Mouse (Mus musculus): ENCODE measurements around the gene Irf7. TPM values are rescaled to one million over a fixed set of nuclear protein-coding genes. Genes with fewer than 3 reads are reported as not detected.
A peak's percentile ranks its signal among the peaks of the same experiment; 100 is the strongest.

The Irf7 gene
- total RNA-seq, 1 experiment: 0.67 TPM

DNA sequence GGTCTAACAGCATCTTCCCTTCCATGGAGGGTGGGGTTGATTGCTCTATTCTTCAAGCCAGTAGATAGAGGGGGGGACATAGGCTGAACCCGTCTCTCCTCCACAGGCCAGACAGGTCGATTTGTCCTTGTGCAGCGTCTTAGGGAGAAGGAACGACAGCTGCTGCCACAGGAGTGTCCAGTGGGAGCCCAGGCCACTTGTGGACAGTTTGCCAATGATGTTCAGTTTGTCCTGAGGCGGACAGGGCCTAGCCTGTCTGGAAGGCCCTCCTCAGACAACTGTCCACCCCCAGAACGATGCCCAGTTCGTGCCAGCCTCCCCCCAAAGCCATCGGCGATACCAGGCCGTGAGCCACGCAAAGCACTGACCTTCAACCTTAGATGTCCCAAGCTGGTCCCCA lies 49.4 kb downstream of the Irf7 start:
- Histone ChIP-seq H3K9me3 (ENCODE audit: control insufficient read depth, insufficient read depth, low read depth, low read length) (no peaks in the 10 kb centered on the region), H3K36me3 (ENCODE audit: control insufficient read depth, insufficient read depth, low read length, poor library complexity, severe bottlenecking) (peaks cover 18% of the 10 kb centered on the region), H3K27ac (ENCODE audit: insufficient read depth, low read depth, low read length, poor library complexity, severe bottlenecking) (no peak overlapping the region), H3K4me1 (ENCODE audit: control insufficient read depth in 2 of 2, insufficient read depth in 2 of 2, low read length in 2 of 2, poor library complexity in 1 of 2) (peaks cover 3 to 40% of the 10 kb centered on the region in 2 experiments; a peak in 3 of 4 replicates), H3K9ac (ENCODE audit: insufficient read depth, low read depth, low read length, poor library complexity, severe bottlenecking) (no peak overlapping the region), H3K4me3 (ENCODE audit: insufficient read depth in 1 of 2, low read depth in 1 of 2, low read length in 2 of 2, poor library complexity in 1 of 2, severe bottlenecking in 1 of 2) (peak overlapping the region in 1 of 2 experiments; percentile 99; a peak in 3 of 4 replicates)
- DNase-seq (ENCODE audit: low read depth, low spot score): no peak
- in situ Hi-C loops (cut with MboI; ENCODE audit: low sequenced_read_pairs in 2 of 2, unreplicated experiment in 2 of 2): no loop called here
- TF ChIP-seq ZNF384 (IDR thresholded peaks at IDR 0.05; ENCODE audit: low read depth, low read length): no peak
- TF ChIP-seq MAFK (IDR thresholded peaks at IDR 0.05; ENCODE audit: insufficient read depth, low read depth, low read length): no peak
- no peak for TF ChIP-seq ZC3H11A (IDR thresholded peaks at IDR 0.05; ENCODE audit: borderline replicate concordance, low read depth, low read length)
- no peak for TF ChIP-seq CHD2 (IDR thresholded peaks at IDR 0.05; ENCODE audit: low read depth, low read length)
- TF ChIP-seq HCFC1 (IDR thresholded peaks at IDR 0.05; ENCODE audit: borderline replicate concordance, insufficient read depth, low read length): no peak

- in situ Hi-C loops (cut with MboI; ENCODE audit: low sequenced_read_pairs in 2 of 2, unreplicated experiment in 2 of 2): no loop called here
- no peak for DNase-seq (ENCODE audit: low read depth, low spot score)
- Histone ChIP-seq H3K27ac (ENCODE audit: insufficient read depth, low read depth, low read length, poor library complexity, severe bottlenecking) (peak overlapping the region; percentile 79), H3K4me1 (ENCODE audit: control insufficient read depth in 2 of 2, insufficient read depth in 2 of 2, low read length in 2 of 2, poor library complexity in 1 of 2) (peaks cover 3 to 38% of the 10 kb centered on the region in 2 experiments; a peak in 3 of 4 replicates), H3K9ac (ENCODE audit: insufficient read depth, low read depth, low read length, poor library complexity, severe bottlenecking) (peak overlapping the region; percentile 85), H3K9me3 (ENCODE audit: control insufficient read depth, insufficient read depth, low read depth, low read length) (no peaks in the 10 kb centered on the region), H3K4me3 (ENCODE audit: insufficient read depth in 1 of 2, low read depth in 1 of 2, low read length in 2 of 2, poor library complexity in 1 of 2, severe bottlenecking in 1 of 2) (peak overlapping the region; percentile 89 to 99), H3K36me3 (ENCODE audit: control insufficient read depth, insufficient read depth, low read length, poor library complexity, severe bottlenecking) (peaks cover 18% of the 10 kb centered on the region)
- TF ChIP-seq MAFK (IDR thresholded peaks at IDR 0.05; ENCODE audit: insufficient read depth, low read depth, low read length) (no peak), HCFC1 (IDR thresholded peaks at IDR 0.05; ENCODE audit: borderline replicate concordance, insufficient read depth, low read length) (no peak; the same call in 1 of the 2 replicates), CHD2 (IDR thresholded peaks at IDR 0.05; ENCODE audit: low read depth, low read length) (no peak), ZNF384 (IDR thresholded peaks at IDR 0.05; ENCODE audit: low read depth, low read length) (no peak), ZC3H11A (IDR thresholded peaks at IDR 0.05; ENCODE audit: borderline replicate concordance, low read depth, low read length) (no peak)
Observed at GRCm38 (mm10) chr7:141215880-141216733, 50.2 kb downstream of the Irf7 start.

GRCm38 (mm10) chr7:141215101-141215879 lies 51.0 kb downstream of the Irf7 start, which contains the start of gene Rassf7:
Gene Rassf7, plus strand, starts transcription at chr7:141215860.
- in situ Hi-C loops (cut with MboI; ENCODE audit: low sequenced_read_pairs in 2 of 2, unreplicated experiment in 2 of 2): no loop called here
- H3K27ac ChIP-seq (ENCODE audit: insufficient read depth, low read depth, low read length, poor library complexity, severe bottlenecking): peak within 1 kb of the TSS; percentile 95

GRCm38 (mm10) chr7:141214310-141214709 lies 52.0 kb downstream of the Irf7 start:
- Histone ChIP-seq H3K27ac (ENCODE audit: insufficient read depth, low read depth, low read length, poor library complexity, severe bottlenecking) (no peak overlapping the region; the same call in 1 of the 2 replicates), H3K9ac (ENCODE audit: insufficient read depth, low read depth, low read length, poor library complexity, severe bottlenecking) (no peak overlapping the region), H3K4me3 (ENCODE audit: insufficient read depth in 1 of 2, low read depth in 1 of 2, low read length in 2 of 2, poor library complexity in 1 of 2, severe bottlenecking in 1 of 2) (no peak overlapping the region), H3K36me3 (ENCODE audit: control insufficient read depth, insufficient read depth, low read length, poor library complexity, severe bottlenecking) (peaks cover 18% of the 10 kb centered on the region), H3K4me1 (ENCODE audit: control insufficient read depth in 2 of 2, insufficient read depth in 2 of 2, low read length in 2 of 2, poor library complexity in 1 of 2) (peaks cover 3 to 36% of the 10 kb centered on the region in 2 experiments; a peak in 3 of 4 replicates), H3K9me3 (ENCODE audit: control insufficient read depth, insufficient read depth, low read depth, low read length) (no peaks in the 10 kb centered on the region)
- DNase-seq (ENCODE audit: low read depth, low spot score): no peak
- TF ChIP-seq ZC3H11A (IDR thresholded peaks at IDR 0.05; ENCODE audit: borderline replicate concordance, low read depth, low read length) (no peak), HCFC1 (IDR thresholded peaks at IDR 0.05; ENCODE audit: borderline replicate concordance, insufficient read depth, low read length) (no peak), MAFK (IDR thresholded peaks at IDR 0.05; ENCODE audit: insufficient read depth, low read depth, low read length) (no peak), CHD2 (IDR thresholded peaks at IDR 0.05; ENCODE audit: low read depth, low read length) (no peak), ZNF384 (IDR thresholded peaks at IDR 0.05; ENCODE audit: low read depth, low read length) (no peak)
- in situ Hi-C loops (cut with MboI; ENCODE audit: low sequenced_read_pairs in 2 of 2, unreplicated experiment in 2 of 2): no loop called here

More at GRCm38 (mm10) chr7:141215101-141215879, 51.0 kb downstream of the Irf7 start, which contains the start of gene Rassf7:
- H3K4me1 ChIP-seq (ENCODE audit: control insufficient read depth in 2 of 2, insufficient read depth in 2 of 2, low read length in 2 of 2, poor library complexity in 1 of 2): peaks cover 3 to 36% of the 10 kb centered on the region in 2 experiments; a peak in 3 of 4 replicates
- TF ChIP-seq MAFK (IDR thresholded peaks at IDR 0.05; ENCODE audit: insufficient read depth, low read depth, low read length) (no peak), HCFC1 (IDR thresholded peaks at IDR 0.05; ENCODE audit: borderline replicate concordance, insufficient read depth, low read length) (peak; percentile 40; the same call in 1 of the 2 replicates), ZNF384 (IDR thresholded peaks at IDR 0.05; ENCODE audit: low read depth, low read length) (no peak), ZC3H11A (IDR thresholded peaks at IDR 0.05; ENCODE audit: borderline replicate concordance, low read depth, low read length) (no peak), CHD2 (IDR thresholded peaks at IDR 0.05; ENCODE audit: low read depth, low read length) (peak; percentile 30; the same call in 1 of the 2 replicates)
- H3K9ac ChIP-seq (ENCODE audit: insufficient read depth, low read depth, low read length, poor library complexity, severe bottlenecking): peak within 1 kb of the TSS; percentile 85
- DNase-seq (ENCODE audit: low read depth, low spot score): peak; percentile 99
- peak within 1 kb of the TSS; percentile 89 to 99 for H3K4me3 ChIP-seq (ENCODE audit: insufficient read depth in 1 of 2, low read depth in 1 of 2, low read length in 2 of 2, poor library complexity in 1 of 2, severe bottlenecking in 1 of 2)
- no peaks in the 10 kb centered on the region for H3K9me3 ChIP-seq (ENCODE audit: control insufficient read depth, insufficient read depth, low read depth, low read length)
- H3K36me3 ChIP-seq (ENCODE audit: control insufficient read depth, insufficient read depth, low read length, poor library complexity, severe bottlenecking): peaks cover 18% of the 10 kb centered on the region
